Mouse (Mus musculus): ENCODE measurements around the gene Suds3. TPM values are rescaled to one million over a fixed set of nuclear protein-coding genes. Genes with fewer than 3 reads are reported as not detected.
A peak's percentile ranks its signal among the peaks of the same experiment; 100 is the strongest.

Gene Suds3
- total RNA-seq (2021), result 10 to 100 TPM; 70.7 to 72.4 TPM
- long read RNA-seq, experiment 1, partial matches to known transcripts, result 14 of 79 reads
- long read RNA-seq, experiment 1, other reads (novel, unspliced or antisense), result 65 of 79 reads
- long read RNA-seq, experiment 2, partial matches to known transcripts, result 2 of 113 reads
- long read RNA-seq, experiment 2, other reads (novel, unspliced or antisense), result 111 of 113 reads

DNA sequence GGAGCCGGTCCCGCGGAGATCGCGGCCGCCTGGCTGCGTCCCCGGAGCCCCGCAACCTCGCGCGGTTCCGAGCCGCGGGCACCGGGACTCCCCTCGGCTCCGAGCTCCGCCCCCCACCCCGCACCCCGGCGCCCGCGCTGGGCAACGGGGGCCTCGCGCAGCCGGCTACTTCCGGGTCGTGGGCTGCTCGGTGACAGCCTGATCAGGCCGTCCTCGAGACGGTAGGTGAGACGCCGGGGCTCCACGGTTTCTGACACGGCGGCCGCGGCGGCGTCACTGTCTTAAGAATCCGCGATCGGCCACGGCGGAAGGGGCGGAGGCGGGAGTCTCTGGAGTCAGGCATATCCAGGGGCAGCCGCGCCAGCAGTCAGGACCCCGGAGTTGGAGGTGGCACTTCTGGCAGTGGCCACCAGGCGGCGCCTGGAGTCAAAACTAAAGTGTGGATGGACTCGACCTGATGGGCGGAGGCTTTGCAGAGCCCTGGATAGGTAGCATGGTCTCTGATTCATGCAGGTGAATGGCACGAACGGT lies at the start of gene Suds3:
Gene Suds3, minus strand, starts transcription at position 278 of the 531 bp plus-strand sequence.
- peak; percentile 92 to 99 for DNase-seq
- intact Hi-C loops (cut with DNase I), result loop anchor here (5.0 to 10.0 kb wide), 4 partner anchors 51 to 269 kb away; partner anchors contain the start of genes Pebp1 and Rfc5

DNA sequence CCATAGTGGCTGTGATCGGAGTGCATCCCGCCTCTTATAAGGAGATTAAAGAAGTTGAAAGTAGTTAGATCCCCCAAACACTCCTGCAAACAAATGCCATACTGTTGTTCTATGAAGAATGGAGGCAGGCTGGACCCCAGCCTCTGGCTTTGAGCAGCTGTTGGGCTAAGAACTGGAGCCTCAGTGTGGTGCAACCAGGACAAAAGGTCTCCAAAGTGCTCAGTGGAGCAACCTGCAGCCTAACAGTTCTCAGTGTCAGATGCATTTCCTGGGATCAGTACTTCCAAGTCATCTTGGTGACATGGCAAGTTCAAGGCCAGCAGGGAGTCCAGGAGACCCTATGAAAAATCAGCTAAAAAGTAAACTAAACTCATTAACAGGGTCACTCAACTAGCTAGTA lies 49.0 kb upstream of the Suds3 start:
- intact Hi-C loops (cut with DNase I), result loop anchor here (5.0 kb wide), 1 partner anchor 48 kb away; the partner anchor contains the start of gene Suds3
- DNase-seq, result no peak

DNA sequence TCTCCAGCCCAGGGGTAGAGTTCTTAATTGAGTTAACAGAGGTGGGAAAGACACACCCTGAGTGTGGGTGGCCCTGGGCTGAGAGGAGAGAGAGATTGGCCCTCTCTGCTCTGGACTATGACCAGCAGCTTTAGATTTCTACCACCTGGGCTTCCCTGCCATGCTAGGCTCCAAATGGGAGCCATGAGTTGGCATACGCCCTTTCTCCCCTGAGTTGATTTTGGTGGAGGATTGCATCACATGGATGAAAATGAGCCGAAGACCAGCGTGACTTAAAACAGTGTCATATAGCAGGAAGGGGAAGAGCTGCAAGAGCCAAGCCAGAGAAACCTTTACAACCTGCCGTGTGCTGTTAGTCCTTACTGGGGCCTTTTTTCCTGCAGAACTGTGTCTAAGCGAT lies 48.6 kb upstream of the Suds3 start:
- intact Hi-C loops (cut with DNase I), result no loop called here
- DNase-seq, result no peak

DNA sequence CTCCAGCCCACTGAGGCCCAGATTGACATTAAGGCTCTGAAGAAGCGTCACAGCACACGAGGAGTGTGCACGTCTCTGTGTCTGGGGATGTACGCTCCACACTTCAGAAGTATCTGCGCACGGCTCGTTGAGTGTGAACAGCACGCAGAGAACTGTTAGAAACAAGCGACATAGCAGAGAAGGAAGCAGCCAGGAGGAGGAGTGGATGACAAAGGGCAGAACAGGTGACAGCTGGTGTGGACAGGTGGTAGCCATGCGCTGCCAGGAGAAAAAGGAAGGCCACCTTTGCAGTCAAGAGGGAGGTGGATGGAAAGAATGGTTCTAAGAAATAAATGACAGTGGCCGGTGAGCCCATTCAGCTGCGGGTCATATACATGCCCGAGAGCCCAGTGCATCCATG lies 47.9 kb upstream of the Suds3 start:
- intact Hi-C loops (cut with DNase I), result no loop called here
- DNase-seq, result no peak

DNA sequence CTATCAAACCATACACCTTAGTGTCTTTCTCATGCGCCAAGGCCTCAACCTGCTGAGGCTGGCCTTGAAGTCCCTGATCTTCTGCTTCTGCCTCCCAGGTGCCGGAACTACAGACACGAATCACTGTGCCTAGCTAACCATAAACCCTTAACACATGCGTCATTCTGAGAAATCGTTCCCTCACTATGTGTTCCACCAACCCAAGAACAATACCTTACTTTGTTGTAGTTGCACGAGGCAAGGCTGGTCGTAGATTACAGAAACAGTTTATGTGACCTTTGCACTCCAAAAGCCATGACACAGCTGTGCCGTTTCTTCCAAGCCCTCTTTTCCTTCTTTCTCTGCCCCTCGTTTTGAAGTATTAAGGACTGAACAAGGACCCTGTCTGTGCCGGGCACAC lies 44.6 kb upstream of the Suds3 start:
- no peak for DNase-seq
- intact Hi-C loops (cut with DNase I), result no loop called here

DNA sequence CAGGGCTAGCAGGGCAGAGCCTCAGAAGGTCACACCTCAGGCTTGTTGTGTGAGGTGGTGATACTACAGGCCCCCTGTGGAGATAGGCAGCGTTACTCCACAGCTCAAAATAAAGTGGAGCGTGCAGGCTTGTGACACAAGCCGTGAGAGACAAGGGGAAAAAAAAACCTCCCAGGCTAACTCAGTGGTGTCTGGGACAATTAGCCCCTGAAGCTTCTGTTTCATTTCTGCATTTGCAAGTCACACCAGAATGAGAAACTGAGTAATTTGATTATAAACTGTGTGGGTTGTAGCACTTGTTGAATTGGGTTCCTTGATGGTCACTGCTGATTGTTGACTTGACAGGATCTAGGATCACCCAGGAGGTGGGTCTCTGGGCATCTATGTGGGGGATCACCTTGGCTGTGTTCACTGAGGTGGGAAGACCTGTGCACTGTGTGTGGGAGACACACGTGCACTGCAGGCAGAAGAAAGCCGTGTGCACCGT lies 43.9 kb upstream of the Suds3 start:
- intact Hi-C loops (cut with DNase I), result no loop called here
- no peak for DNase-seq

DNA sequence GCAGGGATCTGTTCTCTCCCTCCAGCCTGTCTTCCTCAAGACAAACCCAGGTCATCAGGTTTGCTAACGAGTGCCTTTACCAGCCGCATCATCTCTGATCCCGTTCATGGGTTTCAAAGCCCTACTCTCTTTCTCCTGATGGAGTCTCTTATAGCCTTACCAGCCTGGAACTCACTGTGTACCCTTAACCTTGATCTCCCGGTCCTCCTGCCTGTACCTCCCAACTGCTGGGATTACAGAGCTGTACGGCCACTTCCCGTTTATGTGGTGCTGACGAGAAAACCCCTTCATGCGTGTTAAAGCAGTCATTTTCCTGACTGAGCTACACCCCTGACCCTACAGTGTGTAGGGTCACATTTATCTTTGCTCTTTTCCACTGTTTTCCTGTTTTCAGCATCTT lies 43.4 kb upstream of the Suds3 start:
- no peak for DNase-seq
- intact Hi-C loops (cut with DNase I), result no loop called here

DNA sequence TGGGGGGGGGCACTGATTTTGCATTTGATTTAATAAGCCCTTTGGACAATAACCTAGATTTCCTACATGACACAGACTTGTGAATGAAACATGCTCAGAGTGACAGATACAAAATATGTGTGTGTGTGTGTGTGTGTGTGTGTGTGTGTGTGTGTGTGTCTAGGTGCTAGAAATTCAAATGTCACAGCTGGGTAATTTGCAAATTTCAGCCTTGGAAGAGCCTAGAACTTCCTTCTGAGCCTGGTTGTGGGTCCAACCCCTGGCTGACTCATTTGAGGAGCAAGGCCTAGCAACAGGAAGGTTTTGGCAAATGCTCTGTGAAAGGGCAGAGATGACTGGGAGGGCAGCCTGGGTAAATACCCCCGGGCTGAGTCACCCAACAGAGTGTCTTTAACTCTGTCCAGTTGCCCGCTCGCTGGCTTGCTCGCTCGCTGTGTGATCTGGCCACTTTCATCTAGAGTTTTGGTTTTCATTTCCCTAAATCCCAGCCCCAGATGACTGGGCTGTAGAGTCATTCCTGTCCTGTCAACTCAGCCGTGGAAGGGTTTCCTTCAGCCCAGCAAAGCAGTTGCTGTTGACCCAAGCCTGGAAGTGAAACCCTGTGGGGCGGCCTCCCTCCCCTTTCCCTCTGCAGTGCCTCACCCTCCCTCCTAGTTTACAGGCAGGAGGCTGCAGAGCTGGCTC lies 42.6 kb upstream of the Suds3 start:
- intact Hi-C loops (cut with DNase I), result no loop called here
- peak; percentile 17 to 41 for DNase-seq

DNA sequence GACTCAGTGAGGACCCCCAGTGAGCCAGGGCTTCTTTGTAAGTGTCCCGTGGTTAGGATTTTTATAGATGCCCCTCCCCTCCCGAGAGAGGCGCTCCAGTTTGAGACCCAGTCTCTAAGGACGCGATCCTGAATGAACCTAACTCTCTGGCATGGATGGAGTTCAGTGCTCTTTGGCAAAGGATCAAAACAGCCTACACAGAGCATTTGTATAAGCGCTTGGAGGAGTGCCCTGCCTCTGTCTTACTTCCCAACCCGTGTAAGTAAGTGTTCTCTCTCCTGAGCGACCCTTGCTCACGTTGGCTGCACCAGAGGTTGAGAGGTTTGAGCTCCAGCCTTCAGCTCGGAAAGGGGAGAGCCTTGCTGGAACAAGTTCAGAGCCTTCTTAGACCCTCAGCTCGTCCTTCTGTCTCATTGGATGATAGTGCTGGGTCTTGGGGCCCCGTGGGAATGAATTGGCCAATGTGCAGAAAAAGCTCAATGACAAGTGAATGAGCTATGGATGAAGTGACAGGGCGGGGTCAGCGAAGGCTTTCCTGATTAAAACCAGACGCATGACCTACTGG lies 37.7 kb upstream of the Suds3 start:
- intact Hi-C loops (cut with DNase I), result no loop called here
- DNase-seq, result peak; percentile 42 to 46

DNA sequence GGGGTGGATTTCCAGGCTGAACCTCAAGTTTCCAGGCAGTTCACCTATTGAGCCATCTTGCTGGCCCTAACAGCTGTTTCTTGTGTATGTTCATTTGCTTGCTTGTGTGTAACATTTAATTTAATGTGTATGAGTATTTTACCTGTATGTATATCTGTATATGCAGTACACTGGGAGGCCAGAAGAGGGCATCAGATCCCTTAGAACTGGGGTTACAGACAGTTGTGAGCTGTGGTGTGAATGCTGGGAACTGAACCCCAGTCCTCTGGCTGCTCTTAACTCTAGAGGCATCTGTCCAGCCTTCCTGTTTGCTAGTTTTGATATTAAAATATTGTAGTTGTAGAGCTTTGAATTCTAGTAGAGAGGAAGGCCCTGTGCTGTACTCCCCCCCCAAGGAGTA lies 37.0 kb upstream of the Suds3 start:
- DNase-seq, result no peak
- intact Hi-C loops (cut with DNase I), result no loop called here

DNA sequence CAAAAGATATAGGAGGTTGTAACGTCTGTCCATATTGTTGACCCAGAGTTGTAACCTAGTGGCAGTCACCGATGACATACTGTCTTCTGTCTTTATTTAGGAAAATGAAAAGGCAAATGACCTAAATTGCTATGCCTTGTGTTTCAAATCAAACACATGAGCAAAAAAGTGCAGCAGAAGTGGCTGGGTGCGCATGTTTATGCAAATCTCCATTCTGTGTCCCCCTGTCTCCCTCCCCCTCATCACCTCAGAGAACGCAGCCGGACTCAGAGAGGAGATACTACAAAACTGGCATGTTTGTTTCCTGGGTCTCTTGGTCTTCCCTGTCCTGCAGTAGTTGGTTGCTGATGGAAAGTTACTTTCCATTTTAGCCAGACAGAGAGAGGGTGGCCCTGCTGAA lies 34.2 kb upstream of the Suds3 start:
- intact Hi-C loops (cut with DNase I), result no loop called here
- DNase-seq, result no peak

DNA sequence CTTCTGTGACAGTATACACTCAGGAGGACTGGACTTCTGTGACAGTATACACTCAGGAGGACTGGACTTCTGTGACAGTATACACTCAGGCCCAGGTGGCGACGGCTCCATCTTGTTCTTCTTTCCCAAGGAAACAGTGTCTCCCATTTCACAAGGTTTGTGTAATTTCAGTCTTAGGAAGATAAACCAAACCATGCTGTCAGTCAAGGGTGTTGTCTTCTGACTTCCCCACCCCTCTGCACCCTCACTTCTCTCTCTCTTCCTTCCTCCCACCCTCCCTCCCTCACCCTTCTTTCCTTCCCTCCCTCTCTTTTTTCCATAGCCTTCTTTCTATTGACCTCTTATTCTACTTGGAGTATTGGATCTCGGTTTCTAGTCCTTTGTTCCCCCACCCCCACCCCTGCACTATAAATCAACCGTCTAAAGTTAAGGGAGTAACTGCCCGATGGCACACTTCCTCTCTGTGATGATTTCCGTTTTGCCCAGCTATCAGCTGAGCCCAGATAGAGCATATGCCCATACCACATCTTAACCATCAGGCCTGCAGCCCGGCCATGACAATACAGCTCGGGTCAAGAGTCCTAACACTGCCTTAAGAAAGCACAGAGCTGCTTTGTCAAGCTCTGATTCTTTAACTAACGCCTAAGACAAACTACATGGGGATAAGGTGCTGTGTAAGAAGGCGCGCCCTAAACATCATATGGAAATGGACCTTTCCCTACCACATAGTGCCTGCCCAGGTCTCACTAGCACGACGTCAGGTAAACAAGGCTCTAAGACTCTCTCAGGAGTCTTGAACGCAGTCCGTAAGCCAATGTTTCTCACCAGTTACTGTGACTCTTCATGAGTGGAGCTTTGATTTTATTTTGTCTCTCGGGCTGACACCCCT lies 33.4 kb upstream of the Suds3 start:
- intact Hi-C loops (cut with DNase I), result no loop called here
- DNase-seq, result no peak

DNA sequence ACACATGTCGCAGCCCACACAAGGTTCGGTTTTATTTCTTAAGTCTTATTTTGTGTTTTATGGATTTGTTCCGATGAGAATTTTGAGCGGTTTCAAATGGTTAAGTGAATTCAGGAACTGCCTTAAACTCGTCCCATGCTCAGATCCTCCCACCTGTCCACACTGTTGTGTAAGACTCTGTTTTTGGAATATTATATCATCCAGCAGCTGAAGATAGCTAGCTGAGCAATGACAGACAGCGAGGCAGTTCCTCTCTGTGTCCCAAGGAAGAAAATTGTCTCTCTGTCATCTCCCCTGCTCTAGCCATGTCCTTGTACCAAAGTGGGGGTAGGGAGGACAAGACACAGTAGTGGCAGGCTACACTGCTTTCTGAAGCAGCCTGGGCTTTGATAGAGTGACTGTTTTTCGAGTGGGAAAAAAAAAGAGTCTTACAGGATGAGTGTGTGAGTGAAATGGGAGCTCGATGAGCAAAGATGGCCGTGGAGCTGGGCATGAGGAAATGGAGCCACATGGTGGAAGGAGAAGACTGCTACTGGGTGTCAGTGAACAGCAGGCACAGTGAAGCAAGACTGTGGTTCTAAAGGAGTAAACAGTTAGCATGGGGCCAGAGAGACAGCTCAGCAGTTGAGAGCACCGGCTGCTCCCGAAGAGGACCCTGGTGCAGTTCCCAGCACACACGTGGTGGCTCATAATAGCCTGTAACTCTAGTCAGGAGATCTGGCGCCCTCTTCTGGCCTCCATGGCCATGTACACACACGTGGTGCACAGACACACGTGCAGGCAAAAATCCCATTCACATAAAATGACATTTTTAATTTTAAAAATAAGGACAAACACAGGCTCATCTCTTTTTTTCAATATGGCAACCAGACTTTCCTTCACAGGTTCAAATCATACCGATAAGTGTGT lies 31.5 kb upstream of the Suds3 start:
- intact Hi-C loops (cut with DNase I), result no loop called here
- no peak for DNase-seq

DNA sequence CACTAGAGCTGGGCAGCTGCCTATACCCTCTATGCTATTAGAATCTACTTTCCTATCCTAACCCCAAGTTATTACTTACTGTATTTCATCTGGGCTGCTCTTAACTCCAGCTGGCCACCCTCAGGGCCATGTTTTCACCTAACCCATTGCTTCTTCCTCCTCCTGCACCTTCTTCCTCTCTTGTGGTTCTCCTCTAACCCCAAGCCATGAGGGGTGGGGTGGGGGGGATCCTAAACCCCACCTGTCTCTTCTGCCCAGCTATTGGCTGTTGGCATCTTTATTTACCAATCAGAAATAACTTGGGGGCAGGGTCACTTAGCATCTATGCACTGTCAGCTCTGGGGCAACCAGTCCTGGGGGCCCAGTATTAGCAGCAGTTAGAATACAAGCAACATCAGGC lies 30.3 kb upstream of the Suds3 start:
- intact Hi-C loops (cut with DNase I), result no loop called here
- DNase-seq, result no peak

DNA sequence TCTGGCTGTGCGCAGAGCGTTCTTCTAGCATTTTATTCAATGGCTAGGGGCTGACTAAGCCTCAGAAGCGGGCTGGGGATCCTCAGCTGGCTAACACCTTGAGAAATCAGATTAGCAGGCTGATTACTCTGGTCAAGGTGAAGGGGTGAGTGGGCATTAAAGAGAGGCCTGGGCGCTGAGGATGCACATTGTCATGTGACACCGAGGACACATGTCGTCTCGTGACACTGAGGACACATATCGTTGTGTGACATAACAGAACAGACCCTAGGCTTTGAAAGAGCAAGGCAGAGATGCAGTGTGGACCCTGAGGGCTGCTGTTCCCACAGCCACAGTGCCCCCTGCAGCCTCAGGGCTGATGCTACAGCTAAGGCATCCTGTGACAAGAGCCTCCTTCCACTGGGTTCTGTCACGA lies 27.8 kb upstream of the Suds3 start:
- no peak for DNase-seq
- intact Hi-C loops (cut with DNase I), result no loop called here

DNA sequence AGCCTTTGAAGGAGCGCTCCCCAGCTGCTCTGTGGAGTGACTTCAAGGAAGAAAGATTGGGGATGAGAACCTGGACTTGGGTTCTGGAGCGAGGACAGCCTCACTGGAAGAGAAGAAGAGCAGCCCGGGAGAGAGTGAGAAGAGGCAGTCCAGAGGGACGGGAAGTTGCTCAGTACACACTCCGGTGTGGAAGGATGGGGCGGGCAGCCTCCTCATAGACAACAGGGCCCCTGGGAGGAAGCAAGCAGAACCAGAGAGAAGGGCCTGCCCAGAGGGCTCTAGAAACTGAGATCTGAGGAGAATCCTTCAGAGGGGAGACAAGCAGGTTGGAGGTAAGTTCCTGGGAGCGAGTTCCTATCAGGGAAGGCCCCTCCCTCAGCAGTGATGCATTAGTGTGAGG lies 24.5 kb upstream of the Suds3 start:
- intact Hi-C loops (cut with DNase I), result no loop called here

DNA sequence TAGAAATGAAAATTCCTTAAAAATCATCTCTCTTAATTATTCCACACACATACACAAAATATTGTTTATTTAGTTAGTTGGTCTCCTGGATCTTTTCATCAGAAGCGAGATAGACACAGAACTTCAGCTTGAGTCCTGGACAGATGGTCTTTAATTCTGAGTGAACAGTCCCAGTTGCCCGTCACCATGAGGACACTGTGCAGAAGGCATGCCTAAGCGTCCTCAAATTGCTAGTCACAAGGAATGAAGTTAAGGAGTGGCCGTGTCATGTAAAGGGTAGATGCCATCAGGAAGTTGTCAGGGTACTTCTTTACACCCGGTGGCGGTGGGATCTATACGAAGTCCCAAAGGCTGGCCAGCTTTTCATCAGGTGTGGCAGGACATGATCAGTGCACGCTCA lies 23.9 kb upstream of the Suds3 start:
- DNase-seq, result no peak
- intact Hi-C loops (cut with DNase I), result no loop called here

More for the DNA sequence above, 24.5 kb upstream of the Suds3 start:
- DNase-seq, result no peak

DNA sequence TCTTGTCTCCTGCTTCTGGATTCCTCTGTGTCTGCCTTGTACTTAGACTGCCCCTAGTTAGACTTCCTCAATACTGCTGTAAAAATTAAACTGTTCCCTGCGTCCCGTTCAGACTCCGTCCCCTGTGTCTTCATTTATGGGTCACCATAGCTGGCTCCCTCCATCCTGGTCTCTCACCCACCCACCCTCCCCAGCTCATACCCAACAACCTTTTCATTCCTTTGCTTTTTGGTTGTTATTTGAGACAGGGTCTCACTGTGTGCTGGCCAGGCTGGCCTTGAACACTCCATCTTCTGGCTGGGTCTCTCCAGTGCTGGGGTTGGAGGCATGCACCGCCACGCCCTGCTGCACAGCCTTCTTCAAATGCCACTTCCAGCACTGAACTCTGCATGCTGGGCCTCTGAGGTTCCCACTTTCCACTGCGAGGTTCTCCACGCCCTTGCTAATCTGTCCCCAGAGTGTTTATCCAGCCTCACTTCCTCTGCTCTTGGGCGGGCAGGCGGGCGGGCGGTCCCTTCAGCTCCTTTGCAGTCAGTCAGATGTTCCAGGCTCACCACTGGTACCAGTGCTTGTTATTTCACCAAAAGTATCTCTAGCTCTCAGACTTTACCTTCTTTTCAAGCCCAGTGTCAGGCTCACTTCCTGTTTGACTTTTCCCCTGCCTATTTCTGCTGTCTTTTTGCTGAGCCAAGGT lies 22.5 kb upstream of the Suds3 start:
- DNase-seq, result peak; percentile 41 to 61
- intact Hi-C loops (cut with DNase I), result no loop called here

DNA sequence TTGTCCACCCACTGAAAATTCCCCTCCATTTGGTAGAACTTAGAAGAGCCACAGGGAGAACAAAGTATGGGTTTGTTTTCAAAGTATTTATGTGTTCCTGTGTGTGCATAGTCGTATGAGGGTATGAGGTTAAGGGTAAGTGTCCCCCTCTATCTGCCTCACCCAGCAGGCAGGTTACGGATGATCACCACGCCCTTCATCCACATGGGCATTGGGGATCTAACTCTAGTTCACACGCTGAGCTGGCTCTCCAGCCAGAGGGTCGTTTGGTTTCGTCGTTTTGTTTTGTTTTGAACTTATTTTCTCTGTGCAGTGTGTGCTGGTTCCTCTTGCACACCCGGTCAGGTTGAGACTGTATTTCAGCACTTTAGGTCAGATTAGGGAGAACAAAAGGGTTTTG lies 21.7 kb upstream of the Suds3 start:
- intact Hi-C loops (cut with DNase I), result no loop called here
- DNase-seq, result no peak

All from gastrocnemius, postnatal 36 days (tissue).